Mouse (Mus musculus) frontal cortex, postnatal 36 days (tissue): ENCODE results near the gene Zbtb42.

Source experiments
- DNase-seq, 2 experiments: peaks; one replicate each; pipeline ENCODE4 v3.0.0; 2022; ENCODE audit warnings: low spot score in 2 of 2

The Zbtb42 gene

DNA sequence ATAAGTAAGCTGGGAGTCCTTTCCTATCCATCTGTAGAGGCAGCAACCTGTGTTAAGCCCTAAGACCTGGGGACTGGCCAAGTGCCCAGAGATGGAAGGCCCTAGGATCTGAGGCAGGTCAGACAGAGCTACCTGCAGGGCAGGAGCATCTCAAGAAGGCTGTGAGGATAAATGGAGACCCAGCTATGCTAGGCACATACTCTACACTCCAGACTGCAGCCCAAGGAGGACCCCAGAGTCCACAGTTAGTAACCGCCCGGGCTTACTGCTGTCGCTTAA is 17.4 kb upstream of the Zbtb42 start:
- no peak for DNase-seq

DNA sequence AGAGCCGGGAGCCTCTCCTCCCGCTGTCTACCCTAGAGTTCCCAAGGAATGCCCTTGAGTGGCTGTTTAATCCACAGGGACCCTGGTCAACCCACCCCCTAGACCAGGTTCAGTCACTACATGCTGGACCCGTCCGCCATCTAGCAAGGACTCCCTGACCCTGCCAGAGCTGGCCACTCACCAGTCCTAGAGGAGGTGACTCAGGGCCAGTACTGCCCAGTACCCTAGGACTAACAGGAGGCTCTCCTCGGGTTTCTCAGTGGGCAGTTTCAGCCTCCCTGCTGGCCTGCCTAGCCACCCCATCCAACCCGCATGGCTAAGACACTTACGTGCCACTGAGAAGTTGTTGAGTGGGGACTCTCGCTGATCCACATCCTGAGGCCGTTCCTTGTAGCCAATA is 16.8 kb upstream of the Zbtb42 start:
- DNase-seq = no peak

DNA sequence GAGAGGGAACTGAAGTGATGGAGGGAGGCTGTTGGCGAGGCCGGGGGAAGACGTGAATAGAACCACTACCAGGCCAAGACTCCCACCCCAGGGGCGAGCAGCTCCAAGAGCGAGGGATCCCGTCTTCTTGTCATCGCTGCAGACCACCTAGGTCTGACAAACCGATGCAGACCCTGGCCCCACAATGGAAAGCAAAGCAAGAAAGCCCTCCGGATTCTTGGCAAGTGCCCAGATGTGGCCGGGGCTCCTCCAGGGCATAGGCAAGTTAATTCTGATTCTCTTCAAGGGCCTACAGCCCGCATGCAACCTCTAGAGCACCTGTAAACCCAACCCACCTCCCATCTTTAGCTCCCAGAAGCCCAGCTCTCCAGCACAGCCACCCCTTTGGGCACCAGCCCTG is 15.3 kb upstream of the Zbtb42 start:
- DNase-seq = no peak

DNA sequence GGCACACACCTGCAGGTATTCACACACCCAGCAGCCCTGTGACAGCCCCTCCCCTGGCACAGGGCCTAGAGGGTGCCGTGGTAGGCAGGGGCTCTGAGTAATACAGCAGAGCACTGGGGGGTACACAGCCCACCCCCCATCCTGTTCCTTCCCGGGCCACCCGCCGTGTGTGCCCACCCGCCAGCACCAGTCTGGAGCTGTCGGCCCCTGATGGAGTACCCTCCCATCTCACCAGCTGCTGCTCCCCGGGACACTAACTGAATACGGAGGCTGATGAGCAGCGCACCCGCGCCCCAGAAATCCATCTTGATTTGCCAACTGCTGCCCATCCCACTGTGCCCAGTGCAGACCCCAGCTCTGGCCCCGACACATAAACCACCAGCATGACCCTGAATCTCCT is 14.9 kb upstream of the Zbtb42 start:
- no peak for DNase-seq

DNA sequence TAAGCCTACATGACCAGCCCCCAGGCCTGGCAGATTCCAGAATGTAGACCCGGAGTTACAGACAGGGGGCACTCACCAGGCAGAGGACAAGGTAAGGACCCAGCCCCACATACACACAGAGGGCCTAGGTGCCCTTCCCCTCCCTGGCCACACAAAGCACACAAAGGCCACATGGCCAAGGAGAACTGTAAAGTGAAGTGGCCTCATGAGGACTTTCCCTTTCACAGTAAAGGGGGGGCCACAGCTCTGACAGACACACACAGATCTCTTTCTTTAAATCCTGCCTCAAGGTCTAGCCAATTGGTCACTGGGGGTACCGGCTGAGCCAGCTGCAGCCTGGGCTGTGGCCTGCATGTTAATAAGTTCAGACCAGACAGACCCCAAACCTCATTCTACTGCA is 14.5 kb upstream of the Zbtb42 start:
- DNase-seq = no peak

DNA sequence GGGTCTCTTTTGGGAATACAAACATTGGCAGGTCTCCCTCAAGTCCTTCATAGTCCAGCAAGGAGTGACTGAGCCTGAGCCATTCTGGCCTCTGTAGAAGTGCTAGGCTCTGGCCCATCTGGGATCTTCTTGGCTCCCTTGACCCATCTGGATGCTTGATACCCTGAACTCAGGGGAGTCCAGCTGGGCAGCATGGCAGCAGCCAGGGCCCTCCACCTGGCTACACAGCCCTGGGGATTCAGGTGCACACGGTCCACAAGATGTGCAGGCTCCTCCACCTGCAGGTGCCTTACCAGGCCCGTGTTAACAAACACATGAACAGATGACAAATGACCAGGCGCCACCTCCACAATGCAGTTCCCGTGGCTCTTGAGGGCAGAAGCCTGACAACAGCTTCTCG is 14.0 kb upstream of the Zbtb42 start:
- no peak for DNase-seq

DNA sequence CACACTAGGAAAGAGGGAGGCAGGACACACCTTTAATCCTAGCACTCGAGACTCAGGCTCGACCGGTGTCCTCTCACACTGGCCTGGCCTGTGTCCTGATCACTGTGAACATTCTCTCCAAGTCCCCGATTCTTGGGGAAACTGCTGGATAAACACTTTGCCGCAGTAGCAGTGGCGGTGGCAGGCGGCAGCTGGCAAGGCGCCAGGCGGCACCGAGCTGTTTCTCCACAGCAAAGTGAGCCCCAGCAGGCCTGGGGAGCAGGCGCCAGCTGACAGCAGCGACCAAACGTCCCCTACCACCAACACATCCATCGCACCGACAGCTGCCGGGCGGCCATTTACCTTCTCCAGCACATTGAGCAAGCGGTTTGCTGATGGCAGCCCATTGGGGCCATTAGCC is 13.2 kb upstream of the Zbtb42 start:
- peak; percentile 74 to 77 for DNase-seq

DNA sequence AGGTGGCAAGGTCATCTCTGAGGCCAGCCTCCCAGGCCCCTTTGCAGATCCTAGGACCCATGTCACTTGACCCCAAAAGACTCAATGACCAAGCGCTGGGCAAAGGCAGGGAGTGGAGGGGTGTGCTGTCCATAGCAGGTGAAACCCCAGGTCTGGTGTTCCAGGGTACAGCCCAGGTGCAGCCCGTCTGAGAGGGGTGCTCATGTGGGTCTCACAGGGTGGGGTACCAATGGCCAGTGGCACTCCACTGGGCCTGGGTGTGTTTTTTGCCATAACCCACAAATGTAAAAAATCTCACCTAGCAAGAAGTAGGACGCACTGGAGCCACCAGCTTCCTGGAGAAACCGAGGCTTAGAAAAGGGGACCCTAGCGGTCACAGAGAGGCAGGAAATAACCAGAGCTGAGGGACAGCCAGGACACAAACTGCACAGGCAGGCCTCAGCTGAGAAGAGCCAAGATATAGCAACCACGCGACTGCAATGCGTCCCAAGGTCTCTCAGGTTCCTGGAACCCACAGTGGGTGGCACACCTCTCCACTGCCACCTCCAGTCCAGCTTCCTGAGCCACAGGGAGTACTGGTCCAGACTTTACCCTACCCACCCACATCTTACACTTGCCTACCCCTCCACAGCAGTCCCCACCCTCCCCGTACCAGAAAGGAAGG is 12.6 kb upstream of the Zbtb42 start:
- DNase-seq = no peak

DNA sequence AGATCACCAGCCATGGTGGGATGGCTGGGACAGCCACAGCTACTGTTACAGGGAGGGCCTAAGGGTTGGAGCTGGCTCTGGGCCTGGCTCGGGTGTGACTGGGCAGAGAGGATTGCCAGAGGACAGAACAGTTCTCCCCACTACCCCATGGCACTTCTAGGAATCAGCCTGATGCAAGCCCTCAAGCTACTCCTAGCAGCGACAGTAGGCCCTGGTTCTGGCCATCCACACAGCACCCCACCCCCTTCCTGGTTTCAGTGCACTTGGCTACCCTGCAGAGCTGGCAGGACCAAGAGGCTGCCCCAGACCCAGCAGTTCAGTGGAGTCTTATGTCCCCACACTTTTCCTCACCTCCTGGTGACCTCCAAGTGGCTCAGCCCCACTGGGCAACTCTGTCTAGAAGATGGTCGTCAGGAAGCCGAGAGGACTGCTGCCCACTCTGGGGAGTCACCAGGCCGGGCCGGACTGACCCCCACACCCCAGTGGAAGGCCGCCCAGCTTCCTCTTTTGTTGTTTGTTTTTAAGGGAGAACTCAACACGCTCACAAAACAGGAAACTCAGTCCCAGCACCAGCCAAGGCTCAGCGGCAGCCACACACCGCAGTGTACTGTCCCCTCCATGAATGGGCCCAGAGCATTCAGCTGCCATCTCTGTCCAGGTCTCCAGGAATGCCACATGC is 10.9 kb upstream of the Zbtb42 start:
- DNase-seq = no peak

DNA sequence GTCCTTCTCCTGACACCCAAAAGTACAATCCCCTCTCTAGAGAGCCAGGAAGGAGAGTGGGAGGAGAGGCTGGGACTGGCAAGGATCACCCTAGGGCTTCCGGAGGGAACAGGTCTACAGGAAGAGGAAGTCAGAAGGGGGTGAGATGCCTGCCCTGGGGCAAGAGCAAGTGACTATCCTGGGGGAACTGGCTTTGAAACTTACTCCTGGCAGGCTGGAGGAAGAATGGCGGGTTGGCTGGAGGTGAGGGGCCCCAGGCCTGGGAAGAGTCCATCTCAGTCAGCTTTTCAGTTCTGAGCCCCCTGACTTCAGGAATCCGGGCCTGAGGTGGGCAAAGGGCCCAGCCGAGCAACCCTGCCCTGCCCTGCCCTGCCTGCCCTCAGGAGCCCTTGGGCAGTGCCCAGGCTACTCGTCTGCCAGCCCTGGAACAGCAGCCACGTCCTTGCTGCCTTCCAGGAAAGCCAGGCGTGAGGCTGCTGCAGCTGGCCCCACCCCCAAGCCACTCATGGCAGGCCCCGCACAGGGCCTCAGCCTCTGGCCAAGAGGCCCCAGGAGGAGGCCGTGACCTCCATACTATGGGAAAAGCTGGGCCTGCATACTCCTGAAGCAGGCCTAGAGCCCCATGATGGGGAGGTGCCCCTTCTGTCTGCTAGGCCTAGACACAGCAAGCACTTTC is 7.8 kb upstream of the Zbtb42 start:
- no peak for DNase-seq

DNA sequence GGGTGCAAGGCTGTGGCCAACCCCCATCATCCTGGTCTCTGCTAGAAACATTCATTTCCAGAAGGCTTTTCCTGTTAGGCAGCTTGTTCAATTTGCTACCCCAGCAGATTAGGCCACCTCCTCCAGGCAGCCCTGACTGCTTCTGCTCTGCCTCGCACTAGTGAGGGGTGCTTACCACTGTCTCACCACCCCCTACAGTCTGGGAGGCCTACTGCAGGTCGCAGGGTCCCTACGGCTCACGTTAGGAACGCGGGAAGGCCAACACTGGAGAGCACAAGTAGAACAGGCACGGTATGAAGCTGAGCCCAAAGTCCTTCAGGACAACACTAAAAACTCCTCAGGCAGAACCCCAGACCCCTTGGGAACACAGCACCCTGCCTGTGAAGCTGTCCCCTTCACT is 6.7 kb upstream of the Zbtb42 start:
- DNase-seq = no peak

DNA sequence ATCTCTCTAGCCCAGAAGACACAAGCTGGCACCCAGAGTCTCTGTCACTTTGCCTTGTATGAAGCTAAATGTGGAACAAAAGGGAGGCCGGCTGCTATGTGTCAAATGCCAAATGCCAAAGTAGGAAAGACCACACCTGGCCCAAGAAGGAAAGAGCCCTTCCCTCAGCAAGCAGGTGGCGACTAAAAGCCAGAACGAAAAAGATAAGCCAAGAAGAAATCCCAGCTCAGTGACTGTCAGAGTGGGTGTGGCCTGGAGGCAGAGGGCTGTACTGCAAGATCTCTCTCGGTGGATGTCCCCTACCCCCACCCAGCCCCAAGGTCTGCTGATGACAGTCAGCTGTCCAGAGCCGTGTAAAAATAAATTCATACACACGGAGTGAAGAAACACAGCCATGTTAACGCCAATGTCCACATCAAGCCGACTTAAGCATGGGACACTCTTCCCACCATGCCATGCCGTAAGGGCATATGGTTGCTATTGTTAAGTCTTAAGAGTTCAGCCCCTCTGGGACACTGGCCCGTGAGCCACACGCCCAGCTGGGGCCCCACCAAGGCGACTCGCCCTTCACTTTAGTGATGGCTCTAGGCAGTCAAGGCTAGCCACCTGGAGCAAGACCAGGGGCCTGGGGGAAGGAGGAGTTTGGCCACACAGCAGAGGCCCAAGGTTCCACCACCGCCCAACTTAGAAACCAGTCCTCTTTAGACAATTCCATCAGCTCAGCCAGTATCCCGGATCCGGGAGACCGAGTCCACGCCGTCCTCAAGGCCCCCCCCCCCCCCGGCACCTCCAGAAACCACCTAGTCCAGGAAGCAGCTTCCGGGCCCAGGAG is 5.7 kb upstream of the Zbtb42 start:
- DNase-seq = no peak

DNA sequence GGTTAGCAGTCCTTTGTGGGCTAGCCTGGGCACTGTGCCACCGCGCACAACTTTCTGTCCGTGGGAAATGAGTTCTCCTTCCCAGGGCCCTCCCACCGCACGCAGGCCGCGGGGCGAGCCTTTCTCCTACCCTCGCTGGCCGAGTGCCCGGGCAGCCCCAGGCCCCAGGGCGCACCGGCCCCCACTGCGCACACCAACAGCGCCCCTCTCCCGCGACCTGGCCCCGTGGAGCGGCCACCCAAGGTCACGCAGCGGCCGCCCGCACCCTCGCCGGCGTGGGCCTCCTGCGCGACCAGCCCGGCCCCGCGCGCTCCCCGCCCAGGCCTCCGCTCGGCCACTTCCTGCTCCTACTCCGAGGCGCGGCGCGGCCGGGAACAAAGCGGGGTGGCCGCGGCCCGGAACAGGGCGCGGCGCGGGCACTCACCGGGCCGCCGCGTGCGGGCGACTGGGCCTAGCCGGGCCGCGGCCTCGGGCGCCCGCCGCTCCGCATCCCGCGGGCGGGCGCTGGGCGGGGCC is 5.0 kb upstream of the Zbtb42 start:
- DNase-seq = no peak

DNA sequence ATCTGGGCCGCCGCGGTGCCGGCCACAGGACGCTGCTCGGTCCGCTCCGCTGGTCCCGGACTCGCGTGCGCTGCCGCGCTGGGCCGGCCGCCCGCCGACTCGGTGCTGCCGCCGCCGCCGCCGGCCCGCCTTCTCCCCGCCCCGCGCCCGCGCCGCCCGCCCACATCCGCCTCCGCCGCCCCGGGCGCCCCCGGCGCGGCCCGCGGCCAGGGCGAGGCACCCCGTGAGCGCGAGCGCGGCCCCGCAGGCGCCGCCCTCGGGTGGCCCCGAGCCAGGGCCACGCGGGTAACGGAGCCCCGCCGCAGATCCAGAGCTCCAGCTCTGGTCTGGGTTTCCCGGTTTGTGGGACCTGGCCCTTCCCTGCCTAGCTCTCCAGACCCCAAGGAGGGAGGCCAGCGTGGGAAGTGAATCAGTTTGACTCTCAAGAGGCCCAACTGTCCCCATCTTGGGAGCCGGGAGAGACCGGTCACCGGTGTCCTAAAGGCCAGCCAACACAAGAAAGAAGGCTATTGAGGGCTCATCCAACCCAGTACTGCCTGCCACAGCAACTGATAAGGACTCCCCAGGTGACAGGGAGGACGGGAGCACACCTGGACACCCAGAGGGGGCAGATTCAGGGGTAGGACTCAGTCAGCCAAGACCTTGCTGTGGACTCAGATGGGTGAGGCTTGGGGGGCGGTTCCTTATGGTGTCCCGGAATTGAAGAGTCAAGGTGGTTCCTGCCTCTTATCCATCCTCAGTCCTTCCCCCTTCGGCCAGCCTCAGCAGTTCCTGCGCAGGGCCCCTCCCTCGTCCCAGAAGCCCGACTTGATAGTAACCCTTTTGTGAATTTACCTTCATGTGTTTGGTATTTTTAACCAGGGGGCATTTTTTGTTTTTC is 4.3 kb upstream of the Zbtb42 start, which contains the start of gene Akt1:
TSS of gene Akt1 (minus strand) at position 753 of the 880 bp plus-strand sequence.
- DNase-seq = peak in 1 of 2 experiments; percentile 46

DNA sequence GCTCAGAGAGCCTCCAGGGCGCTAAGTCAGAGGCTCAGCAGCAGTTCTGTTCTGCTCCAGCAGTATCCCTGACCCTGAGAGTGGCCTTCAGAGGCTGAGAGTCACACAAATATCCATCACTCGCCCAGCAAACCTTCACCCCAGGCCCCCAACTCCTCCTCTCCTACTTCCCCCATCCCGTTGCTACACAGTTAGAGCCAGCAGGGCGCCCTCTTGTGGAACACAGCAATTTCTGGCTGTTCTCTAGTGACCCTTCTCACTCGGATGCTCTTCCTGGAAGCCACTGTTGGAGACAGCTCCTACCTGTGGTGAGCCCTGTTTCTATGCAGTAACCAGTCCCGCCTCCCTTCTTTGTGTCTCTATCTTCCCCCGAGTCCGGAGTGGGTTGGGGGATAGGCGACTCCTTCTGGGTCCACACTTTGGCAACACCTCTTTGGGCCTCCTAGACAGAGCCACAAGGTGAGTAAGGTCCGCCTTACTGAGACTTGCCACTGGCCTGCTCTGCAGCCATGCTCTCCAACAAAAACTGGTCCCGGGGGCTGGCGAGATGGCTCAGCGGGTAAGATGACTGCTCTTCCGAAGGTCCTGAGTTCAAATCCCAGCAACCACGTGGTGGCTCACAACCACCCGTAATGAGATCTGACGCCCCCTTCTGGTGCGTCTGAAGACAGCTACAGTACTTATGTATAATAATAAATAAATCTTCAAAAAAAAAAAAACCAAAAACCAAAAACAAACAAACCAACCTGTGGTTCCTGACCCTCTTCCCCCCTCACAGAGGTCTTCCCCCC is 3.2 kb upstream of the Zbtb42 start:
- DNase-seq = peak; percentile 68 to 80

DNA sequence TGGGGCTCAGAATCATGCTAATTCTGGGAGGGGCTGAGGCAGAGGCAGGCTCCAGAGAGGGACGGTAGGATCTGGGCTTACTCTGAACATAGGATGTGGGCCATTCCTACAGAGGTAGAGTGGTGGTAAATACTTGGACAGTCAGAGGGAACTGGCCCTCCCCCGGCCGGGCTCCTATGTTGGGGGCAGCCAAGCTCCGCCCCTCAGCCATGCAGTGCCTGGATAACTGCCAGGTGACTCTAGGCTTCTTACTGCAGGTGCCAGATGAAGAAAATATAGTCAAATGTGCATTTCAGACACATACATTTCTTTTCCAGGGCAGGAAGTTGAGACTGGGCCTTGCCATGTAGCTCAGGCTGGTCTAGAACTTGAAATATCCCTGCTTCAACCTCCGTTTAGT is 1.6 kb upstream of the Zbtb42 start:
- no peak for DNase-seq

DNA sequence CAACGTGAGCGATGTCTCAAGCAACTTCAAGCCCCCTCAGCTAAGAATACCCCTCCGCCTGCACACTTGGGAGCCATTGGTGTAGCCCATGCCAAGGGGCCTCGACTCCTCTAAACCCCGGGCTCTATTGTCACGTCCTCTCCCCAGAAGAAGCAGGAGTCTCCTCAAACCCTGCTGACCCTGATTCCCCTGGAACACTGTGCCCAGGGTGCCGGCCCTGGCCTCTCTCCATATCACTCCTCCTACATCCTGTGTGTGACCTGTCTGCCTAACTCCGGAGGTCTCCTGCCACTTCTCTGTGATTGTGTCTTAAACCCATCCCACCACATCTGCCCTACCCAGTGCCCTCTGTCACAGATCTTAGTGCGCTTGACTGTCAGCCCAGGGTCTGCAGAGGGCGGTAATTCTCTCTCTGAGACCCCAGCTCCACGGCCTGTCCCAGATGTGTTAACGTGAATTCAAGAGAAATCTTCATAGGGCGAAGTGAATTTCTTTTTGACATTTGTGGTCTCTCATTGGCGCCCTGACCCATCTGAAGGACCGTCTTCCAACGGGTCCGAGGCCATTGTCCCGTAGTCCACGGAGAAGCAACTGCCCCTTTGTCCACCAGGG is 579 bp upstream of the Zbtb42 start:
- DNase-seq = no peak

DNA sequence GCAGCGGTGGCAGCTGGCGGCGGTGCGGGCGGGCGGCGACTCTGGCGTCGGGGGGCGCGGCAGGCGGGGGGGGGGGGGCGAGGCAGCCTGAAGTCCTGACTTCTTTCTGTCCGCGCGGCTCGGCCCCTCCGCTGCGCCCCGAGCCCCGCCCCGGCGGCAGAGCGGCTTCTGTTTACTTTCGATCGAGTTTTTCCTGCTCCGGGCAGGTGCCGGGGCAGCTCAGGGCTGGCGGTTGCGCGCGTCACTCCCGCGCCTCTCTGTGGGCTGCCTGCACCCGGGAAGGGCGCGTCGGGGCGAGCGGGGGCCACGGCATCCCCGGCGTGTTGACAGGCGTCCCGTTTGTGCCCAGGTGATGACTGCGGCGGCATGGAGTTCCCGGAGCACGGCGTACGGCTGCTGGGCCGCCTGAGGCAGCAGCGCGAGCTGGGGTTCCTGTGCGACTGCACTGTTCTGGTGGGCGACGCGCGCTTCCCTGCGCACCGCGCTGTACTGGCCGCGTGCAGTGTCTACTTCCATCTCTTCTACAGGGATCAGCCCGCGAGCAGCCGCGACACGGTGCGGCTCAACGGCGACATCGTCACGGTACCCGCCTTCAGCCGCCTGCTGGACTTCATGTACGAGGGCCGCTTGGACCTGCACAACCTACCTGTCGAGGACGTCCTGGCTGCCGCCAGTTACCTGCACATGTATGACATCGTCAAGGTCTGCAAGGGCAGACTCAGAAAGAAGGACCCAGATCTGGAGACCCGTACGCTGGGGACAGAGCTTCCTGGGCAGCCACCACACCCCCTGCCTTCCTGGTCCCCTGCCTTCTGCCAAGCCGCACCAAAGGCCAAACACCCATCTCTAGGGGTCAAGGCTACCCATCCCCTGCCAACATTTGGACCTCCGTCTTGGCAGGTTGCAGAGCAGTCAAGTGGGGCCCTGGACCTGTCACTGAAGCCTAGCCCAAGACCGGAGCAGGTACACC is 684 bp downstream of the Zbtb42 start:
- DNase-seq = no peak

DNA sequence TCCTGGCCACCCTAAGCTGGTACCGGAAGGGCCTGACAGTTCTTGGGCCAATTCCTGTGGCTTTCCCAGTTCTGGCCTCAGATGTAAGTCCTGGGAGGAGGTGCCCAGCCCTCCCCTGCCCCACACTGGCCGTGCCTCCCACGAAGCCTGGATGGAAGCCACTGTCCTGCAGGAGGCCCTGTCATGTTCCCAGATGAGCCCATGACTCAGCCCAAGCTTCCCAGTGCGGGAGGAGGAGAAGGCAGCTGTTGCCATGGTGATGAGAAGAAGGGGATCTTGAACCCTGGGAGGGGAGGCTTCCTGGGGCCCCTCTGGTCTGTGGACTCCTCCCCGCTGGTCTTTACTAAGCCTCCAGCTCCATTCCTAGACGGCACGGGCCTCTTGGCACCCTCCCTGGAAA is 4.7 kb downstream of the Zbtb42 start:
- DNase-seq = no peak
